Mouse (Mus musculus): ENCODE data around the gene Pcyt1b.

Gene Pcyt1b

GRCm38 (mm10) chrX:93732975-93733748 is 78.5 kb downstream of the Pcyt1b start:
- DNase-seq: no peak

DNA sequence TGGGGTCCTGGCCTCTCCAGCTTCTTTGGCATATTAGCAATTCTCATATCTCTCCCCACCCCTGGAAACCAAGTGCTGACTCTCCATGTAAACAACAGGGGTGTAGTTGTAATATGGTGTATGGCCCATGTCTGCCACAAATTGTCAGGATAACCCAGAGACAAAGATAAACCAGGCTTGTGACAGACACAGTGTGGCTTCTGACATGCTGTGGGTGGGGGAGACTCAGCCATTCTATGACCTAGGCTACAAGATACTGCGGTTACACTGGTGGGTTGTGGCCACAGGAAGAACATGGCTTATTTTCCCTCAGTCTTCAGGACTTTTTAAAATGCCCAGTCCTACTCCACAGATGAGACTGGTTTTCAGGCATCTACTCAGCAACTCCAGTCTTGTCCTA is 94.5 kb downstream of the Pcyt1b start:
- no peak for DNase-seq

GRCm38 (mm10) chrX:93750566-93750965 is 95.9 kb downstream of the Pcyt1b start:
- DNase-seq: no peak

DNA sequence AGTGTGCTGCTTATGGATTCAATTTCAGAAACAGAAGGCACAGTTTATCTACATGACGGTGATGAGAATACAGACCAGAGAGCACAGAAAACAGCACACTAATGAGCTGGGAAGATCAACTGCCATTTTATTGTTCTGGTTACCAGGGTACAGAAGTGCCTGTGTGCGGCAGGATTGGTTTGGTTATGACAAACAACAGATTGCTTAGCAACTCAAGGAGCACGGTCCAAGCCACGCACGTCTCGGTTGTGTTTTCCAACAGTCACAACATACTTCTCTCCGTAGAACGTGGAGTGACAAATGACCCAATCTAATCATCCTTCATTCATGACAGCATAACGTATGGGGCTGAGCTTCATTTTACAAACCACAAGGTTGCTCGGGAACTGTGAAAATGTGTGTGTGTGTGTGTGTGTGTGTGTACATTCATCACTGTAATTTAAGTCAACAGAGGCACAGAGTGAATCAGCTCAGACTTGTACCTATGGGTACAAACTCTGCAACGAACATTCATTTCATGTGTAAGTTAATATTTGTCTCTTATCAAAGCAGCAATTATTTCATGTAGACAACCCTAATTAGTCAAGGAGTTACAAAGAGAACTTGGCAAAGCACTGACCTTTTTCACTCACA is 100.7 kb downstream of the Pcyt1b start:
- no peak for DNase-seq

DNA sequence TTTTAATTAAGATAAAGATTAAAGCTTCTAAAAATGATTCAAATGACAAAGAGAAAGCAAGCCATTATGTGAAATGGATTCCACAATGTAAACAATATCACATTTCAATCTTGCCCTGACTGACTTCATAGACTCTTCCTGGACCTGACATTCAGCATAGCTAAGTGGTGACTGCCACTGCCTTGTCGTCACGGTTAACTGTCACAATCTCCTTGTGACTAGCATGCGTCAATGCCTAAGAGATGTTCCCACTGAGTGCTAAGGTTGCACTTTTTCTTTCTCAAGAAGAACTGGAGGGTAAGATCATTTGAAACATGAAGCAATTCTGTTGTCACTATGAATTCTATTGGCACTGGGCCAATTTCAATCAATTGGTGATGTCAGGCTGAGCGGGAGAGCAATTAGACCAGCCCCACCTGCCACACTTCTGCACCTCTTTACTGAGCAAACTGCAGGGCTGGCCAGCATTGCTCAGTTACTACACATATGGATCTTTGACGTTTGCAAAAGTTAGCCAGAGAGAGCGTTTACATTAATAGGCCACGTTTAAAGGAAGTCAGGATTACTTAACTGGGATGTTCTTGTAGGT is 102.3 kb downstream of the Pcyt1b start:
- DNase-seq: no peak

GRCm38 (mm10) chrX:93760770-93761169 is 106.1 kb downstream of the Pcyt1b start:
- DNase-seq: no peak

DNA sequence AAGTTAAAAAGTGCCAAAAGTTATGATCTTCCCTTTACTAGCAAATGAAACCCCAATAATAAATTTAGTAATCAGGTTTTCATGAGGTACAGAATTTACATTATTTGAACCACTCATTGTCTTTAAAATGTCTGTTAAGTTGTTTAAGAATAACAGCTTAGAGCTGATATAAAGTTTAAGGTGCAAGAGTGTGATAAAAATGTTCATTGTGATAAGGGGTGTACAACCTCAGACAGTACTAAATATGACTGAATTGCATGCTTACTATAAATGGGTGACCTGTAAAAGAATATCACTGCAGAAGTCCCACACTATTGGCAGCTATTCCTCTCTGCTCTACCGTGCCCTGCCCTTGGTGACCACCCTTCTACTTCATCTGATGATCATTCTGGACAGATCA is 134.9 kb downstream of the Pcyt1b start:
- no peak for DNase-seq

GRCm38 (mm10) chrX:93793168-93793567 is 138.5 kb downstream of the Pcyt1b start:
- peak; percentile 10 for DNase-seq
